Mouse (Mus musculus) intestine, postnatal 0 days (tissue): Measurements from ENCODE around the gene Zfp704. TPM values are rescaled to one million over a fixed set of nuclear protein-coding genes. Genes with fewer than 3 reads are reported as not detected.

Experiments
- ATAC-seq: fragments of 200-750 bp; cut with Nextera tagmentation; 2 replicates; pipeline ENCODE4 v1.8.0; 2017; ENCODE audit warnings: mild to moderate bottlenecking, moderate TSS enrichment, moderate library complexity
- H3K27ac ChIP-seq: fragments of 300-500 bp; sonication (generic); 2 replicates; pipeline ENCODE4 v1.5.1; 2014; ENCODE audit warnings: mild to moderate bottlenecking, low read depth, low read length, moderate library complexity
- H3K27me3 ChIP-seq: fragments of 300-500 bp; sonication (generic); replicated peaks from 2 replicates; pipeline ENCODE4 v1.6.1; 2014; ENCODE audit warnings: low read length, mixed read lengths; ENCODE audit not compliant: control insufficient read depth, insufficient read depth
- H3K36me3 ChIP-seq: fragments of 300-500 bp; sonication (generic); 2 replicates; pipeline ENCODE4 v1.6.1; 2014; ENCODE audit warnings: mild to moderate bottlenecking, moderate library complexity; ENCODE audit not compliant: control insufficient read depth, insufficient read depth
- H3K4me1 ChIP-seq: fragments of 300-500 bp; sonication (generic); replicated peaks from 2 replicates; pipeline ENCODE4 v1.6.1; 2014; ENCODE audit warnings: antibody characterized with exemption, low read length, mixed read lengths; ENCODE audit not compliant: control insufficient read depth, insufficient read depth
- H3K4me2 ChIP-seq: fragments of 300-500 bp; sonication (generic); replicated peaks from 2 replicates; pipeline ENCODE4 v1.6.1; 2014; ENCODE audit warnings: low read depth, mild to moderate bottlenecking, moderate library complexity
- H3K4me3 ChIP-seq: fragments of 300-500 bp; sonication (generic); 2 replicates; pipeline ENCODE4 v1.5.1; 2014; ENCODE audit warnings: low read depth, low read length
- H3K9ac ChIP-seq: fragments of 300-500 bp; sonication (generic); 2 replicates; pipeline ENCODE4 v1.6.1; 2014; ENCODE audit warnings: mild to moderate bottlenecking, low read depth, low read length
- H3K9me3 ChIP-seq: fragments of 300-500 bp; sonication (generic); 2 replicates; pipeline ENCODE4 v1.6.1; 2016; ENCODE audit warnings: mixed run types; ENCODE audit not compliant: control insufficient read depth
- CTCF ChIP-seq: sonication (generic); IDR thresholded peaks from 2 replicates; pipeline ENCODE4 v1.5.1; 2016; ENCODE audit warnings: low read depth, mild to moderate bottlenecking, control low read depth, antibody characterized with exemption, moderate library complexity
- WGBS: fragments of 180-500 bp; shearing (Covaris S2); extraction: QIAGEN DNeasy Blood & Tissue Kit; methylation state at CpG from one replicate; pipeline ENCODE4 v1.1.7; 2014; 5-methylcytosine and 5-hydroxymethylcytosine counted together
- polyA plus RNA-seq: library from polyadenylated mRNA; unstranded; fragments of >200 nt; fragmentation: Nextera tagmentation; extraction: Ambion mirVana; gene quantifications from 2 replicates; pipeline ENCODE4 v1.2.1, GENCODE M21; 2015

Gene Zfp704
- polyA plus RNA-seq: 2.8 and 3.3 TPM in 2 replicates

- H3K4me2 ChIP-seq: peak within 1 kb of the TSS; percentile 98
- ATAC-seq: peak; percentile 85
- peak within 1 kb of the TSS; percentile 83 for H3K27ac ChIP-seq
- H3K9ac ChIP-seq: peak within 1 kb of the TSS; percentile 81
- H3K36me3 ChIP-seq: no peaks in the 10 kb centered on the region
- under 1% methylated on average over 54 of the region's 97 CpGs for WGBS
- H3K4me1 ChIP-seq: 0 out of 2 replicates have a peak, but pooled peaks cover 8% of the 10 kb centered on the region
- peak; percentile 84 for TF ChIP-seq CTCF
- H3K27me3 ChIP-seq: no peaks in the 10 kb centered on the region
- H3K4me3 ChIP-seq: peak within 1 kb of the TSS; percentile 81
- H3K9me3 ChIP-seq: no peaks in the 10 kb centered on the region
These were observed at the start of gene Zfp704 for GRCm38 (mm10) chr3:9609581-9610341. Gene Zfp704, minus strand, starts transcription at chr3:9610085.

GRCm38 (mm10) chr3:9633036-9634005 is 23.4 kb upstream of the Zfp704 start:
- no peak overlapping the region for H3K9ac ChIP-seq
- TF ChIP-seq CTCF: no peak
- no peak overlapping the region for H3K4me2 ChIP-seq
- WGBS: 72% methylated on average over 10 of the region's 10 CpGs
- no peak overlapping the region for H3K27ac ChIP-seq
- H3K9me3 ChIP-seq: no peaks in the 10 kb centered on the region
- no peak overlapping the region for H3K4me3 ChIP-seq
- H3K27me3 ChIP-seq: no peaks in the 10 kb centered on the region
- no peaks in the 10 kb centered on the region for H3K4me1 ChIP-seq
- no peak for ATAC-seq
- no peaks in the 10 kb centered on the region for H3K36me3 ChIP-seq

- no peak overlapping the region for H3K9ac ChIP-seq
- H3K4me3 ChIP-seq: peak overlapping the region; percentile 20
- TF ChIP-seq CTCF: no peak
- no peaks in the 10 kb centered on the region for H3K9me3 ChIP-seq
- ATAC-seq: no peak
- H3K27ac ChIP-seq: no peak overlapping the region
- H3K36me3 ChIP-seq: no peaks in the 10 kb centered on the region
- H3K27me3 ChIP-seq: no peaks in the 10 kb centered on the region
- peak overlapping the region; percentile 54 for H3K4me2 ChIP-seq
- no peaks in the 10 kb centered on the region for H3K4me1 ChIP-seq
- 11% methylated on average over 17 of the region's 17 CpGs for WGBS
These were observed 20.1 kb upstream of the Zfp704 start for GRCm38 (mm10) chr3:9629951-9630350.

GRCm38 (mm10) chr3:9628041-9628440 is 18.2 kb upstream of the Zfp704 start:
- no peak for ATAC-seq
- TF ChIP-seq CTCF: no peak
- no peak overlapping the region for H3K9ac ChIP-seq
- no peaks in the 10 kb centered on the region for H3K27me3 ChIP-seq
- no peaks in the 10 kb centered on the region for H3K4me1 ChIP-seq
- H3K36me3 ChIP-seq: no peaks in the 10 kb centered on the region
- H3K4me2 ChIP-seq: no peak overlapping the region
- H3K4me3 ChIP-seq: no peak overlapping the region
- H3K27ac ChIP-seq: no peak overlapping the region
- 39% methylated on average over 4 of the region's 4 CpGs for WGBS
- no peaks in the 10 kb centered on the region for H3K9me3 ChIP-seq

GRCm38 (mm10) chr3:9626149-9626548 is 16.3 kb upstream of the Zfp704 start:
- no peak overlapping the region for H3K9ac ChIP-seq
- no peak overlapping the region for H3K27ac ChIP-seq
- no peaks in the 10 kb centered on the region for H3K27me3 ChIP-seq
- no peaks in the 10 kb centered on the region for H3K9me3 ChIP-seq
- H3K36me3 ChIP-seq: no peaks in the 10 kb centered on the region
- H3K4me3 ChIP-seq: no peak overlapping the region
- ATAC-seq: no peak
- no peaks in the 10 kb centered on the region for H3K4me1 ChIP-seq
- 74% methylated on average over 5 of the region's 5 CpGs for WGBS
- H3K4me2 ChIP-seq: no peak overlapping the region
- no peak for TF ChIP-seq CTCF

GRCm38 (mm10) chr3:9620611-9621010 is 10.7 kb upstream of the Zfp704 start:
- Histone ChIP-seq H3K36me3 (no peaks in the 10 kb centered on the region), H3K27ac (no peak overlapping the region), H3K4me1 (no peaks in the 10 kb centered on the region), H3K9me3 (no peaks in the 10 kb centered on the region), H3K9ac (no peak overlapping the region), H3K27me3 (no peaks in the 10 kb centered on the region), H3K4me2 (no peak overlapping the region), H3K4me3 (no peak overlapping the region)
- WGBS: 71% methylated on average over 12 of the region's 12 CpGs
- TF ChIP-seq CTCF: no peak
- ATAC-seq: no peak; the same call in 1 of the 2 replicates
